Mouse (Mus musculus): ENCODE measurements at regions not wholly inside any gene's neighbourhood (a gene's known extent, or its start where the extent isn't known, plus 50 kb on each side); places are given as distances from the start of the nearest gene placed in this dataset.

DNA sequence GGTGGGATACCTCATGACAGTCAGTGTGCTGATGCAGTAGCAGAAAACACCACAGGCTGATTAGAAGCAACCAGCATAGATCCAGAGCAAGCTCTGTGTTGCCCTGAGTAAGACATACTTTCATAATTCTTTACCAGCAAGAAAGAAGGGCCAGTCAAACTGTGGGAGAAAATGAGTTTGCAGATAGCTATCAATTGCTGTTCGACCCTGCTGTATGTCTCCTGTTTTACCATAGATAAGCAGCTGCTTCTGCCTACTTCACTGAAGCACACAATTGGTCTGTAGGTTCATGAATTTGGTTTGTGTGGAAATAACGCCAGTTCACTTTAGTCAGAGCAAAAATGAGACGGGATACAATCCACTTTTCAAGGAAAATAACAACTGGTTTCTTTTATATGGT is 373.4 kb upstream of the Pbx1 start:
- TF ChIP-seq POLR2A (IDR thresholded peaks at IDR 0.05; ENCODE audit: low read depth, low read length): no peak
- no peak for TF ChIP-seq CTCF (conservative IDR thresholded peaks at IDR 0.05; ENCODE audit: insufficient read depth, insufficient read length, low read depth, low read length)
- no peak for DNase-seq
- H3K4me1 ChIP-seq (ENCODE audit: control insufficient read depth, insufficient read depth, low read length): 0 out of 2 replicates have a peak, but pooled peaks cover 2% of the 10 kb centered on the region
- H3K27me3 ChIP-seq (replicated peaks; ENCODE audit: control insufficient read depth, insufficient read depth, low read length): no peaks in the 10 kb centered on the region
- 85% methylated on average over 3 of the region's 3 CpGs for WGBS
- no peaks in the 10 kb centered on the region for H3K36me3 ChIP-seq (ENCODE audit: control insufficient read depth, insufficient read depth, low read length)
- no peak overlapping the region for H3K27ac ChIP-seq (ENCODE audit: insufficient read depth, low read depth, low read length)
- H3K4me3 ChIP-seq (ENCODE audit: insufficient read depth, low read depth, low read length): no peak overlapping the region

DNA sequence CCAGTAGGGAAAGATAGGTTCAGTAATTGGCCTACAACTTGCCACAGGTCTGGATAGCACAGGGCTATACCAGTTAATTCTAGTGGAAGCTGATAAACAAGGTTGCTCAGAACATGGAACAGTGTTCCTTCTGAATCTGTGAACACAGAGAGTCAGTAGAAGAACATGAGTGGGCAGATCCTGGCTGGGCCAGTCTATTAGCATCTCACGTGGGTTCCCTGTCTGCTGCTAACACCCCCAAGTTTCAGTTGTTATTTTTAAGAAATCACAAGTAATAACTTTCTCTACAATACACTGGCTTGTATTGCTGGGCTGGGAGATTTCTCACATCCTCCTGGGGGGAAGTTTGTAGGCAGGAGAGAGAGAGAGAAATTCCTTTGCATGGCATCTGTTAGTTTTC is 369.0 kb upstream of the Pbx1 start:
- WGBS: 85% methylated on average over 1 of the region's 1 CpGs
- H3K27me3 ChIP-seq (replicated peaks; ENCODE audit: control insufficient read depth, insufficient read depth, low read length): no peaks in the 10 kb centered on the region
- no peaks in the 10 kb centered on the region for H3K36me3 ChIP-seq (ENCODE audit: control insufficient read depth, insufficient read depth, low read length)
- H3K27ac ChIP-seq (ENCODE audit: insufficient read depth, low read depth, low read length): no peak overlapping the region
- no peaks in the 10 kb centered on the region for H3K4me1 ChIP-seq (ENCODE audit: control insufficient read depth, insufficient read depth, low read length)
- no peak for TF ChIP-seq POLR2A (IDR thresholded peaks at IDR 0.05; ENCODE audit: low read depth, low read length)
- no peak for TF ChIP-seq CTCF (conservative IDR thresholded peaks at IDR 0.05; ENCODE audit: insufficient read depth, insufficient read length, low read depth, low read length)
- no peak overlapping the region for H3K4me3 ChIP-seq (ENCODE audit: insufficient read depth, low read depth, low read length)
- DNase-seq: no peak

DNA sequence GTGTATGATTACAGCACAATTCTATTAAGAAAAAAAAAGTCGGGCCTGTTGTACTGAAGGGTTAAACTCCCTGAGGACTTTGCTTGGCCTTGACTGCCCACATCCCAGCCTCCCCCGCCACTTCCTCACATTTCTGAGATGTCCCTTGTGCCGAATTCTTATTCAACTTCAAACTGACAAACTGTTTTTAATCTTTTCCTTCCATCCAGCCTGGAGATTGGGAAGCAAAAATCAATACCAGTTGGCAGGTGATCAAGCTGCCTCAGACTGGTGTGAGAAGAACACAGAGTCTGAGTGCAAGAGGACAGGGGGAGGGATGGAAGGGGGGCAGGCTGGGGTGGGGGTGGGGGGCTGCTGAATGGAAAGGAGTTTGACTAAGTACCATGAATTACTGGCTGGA is 354.7 kb upstream of the Pbx1 start:
- H3K4me3 ChIP-seq (ENCODE audit: insufficient read depth, low read depth, low read length): no peak overlapping the region
- no peaks in the 10 kb centered on the region for H3K27me3 ChIP-seq (replicated peaks; ENCODE audit: control insufficient read depth, insufficient read depth, low read length)
- no peaks in the 10 kb centered on the region for H3K36me3 ChIP-seq (ENCODE audit: control insufficient read depth, insufficient read depth, low read length)
- DNase-seq: no peak
- WGBS: 40% methylated on average over 3 of the region's 3 CpGs
- no peaks in the 10 kb centered on the region for H3K4me1 ChIP-seq (ENCODE audit: control insufficient read depth, insufficient read depth, low read length)
- no peak for TF ChIP-seq POLR2A (IDR thresholded peaks at IDR 0.05; ENCODE audit: low read depth, low read length)
- no peak for TF ChIP-seq CTCF (conservative IDR thresholded peaks at IDR 0.05; ENCODE audit: insufficient read depth, insufficient read length, low read depth, low read length)
- H3K27ac ChIP-seq (ENCODE audit: insufficient read depth, low read depth, low read length): no peak overlapping the region

DNA sequence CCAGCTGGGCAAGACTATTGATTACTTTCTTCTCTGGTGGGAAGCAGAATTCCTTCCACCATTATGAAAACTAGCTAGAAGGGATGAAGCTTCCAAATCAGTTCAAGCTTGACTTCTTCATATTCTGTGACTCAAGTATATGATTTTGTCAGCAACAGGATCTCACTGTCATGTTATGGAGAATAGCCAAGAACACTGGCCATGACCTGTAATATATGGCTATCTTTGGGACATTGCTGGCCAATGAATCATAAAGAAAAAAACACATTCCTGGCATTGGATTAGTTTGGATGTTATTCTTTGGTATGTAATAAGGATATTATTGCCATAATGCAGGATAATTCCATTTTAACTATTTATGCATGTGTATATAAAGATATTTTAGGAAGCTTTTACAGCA is 351.8 kb upstream of the Pbx1 start:
- Histone ChIP-seq H3K27ac (ENCODE audit: insufficient read depth, low read depth, low read length) (no peak overlapping the region), H3K27me3 (replicated peaks; ENCODE audit: control insufficient read depth, insufficient read depth, low read length) (no peaks in the 10 kb centered on the region), H3K4me1 (ENCODE audit: control insufficient read depth, insufficient read depth, low read length) (no peaks in the 10 kb centered on the region), H3K36me3 (ENCODE audit: control insufficient read depth, insufficient read depth, low read length) (no peaks in the 10 kb centered on the region), H3K4me3 (ENCODE audit: insufficient read depth, low read depth, low read length) (no peak overlapping the region)
- no peak for DNase-seq
- no peak for TF ChIP-seq CTCF (conservative IDR thresholded peaks at IDR 0.05; ENCODE audit: insufficient read depth, insufficient read length, low read depth, low read length)
- no peak for TF ChIP-seq POLR2A (IDR thresholded peaks at IDR 0.05; ENCODE audit: low read depth, low read length)

DNA sequence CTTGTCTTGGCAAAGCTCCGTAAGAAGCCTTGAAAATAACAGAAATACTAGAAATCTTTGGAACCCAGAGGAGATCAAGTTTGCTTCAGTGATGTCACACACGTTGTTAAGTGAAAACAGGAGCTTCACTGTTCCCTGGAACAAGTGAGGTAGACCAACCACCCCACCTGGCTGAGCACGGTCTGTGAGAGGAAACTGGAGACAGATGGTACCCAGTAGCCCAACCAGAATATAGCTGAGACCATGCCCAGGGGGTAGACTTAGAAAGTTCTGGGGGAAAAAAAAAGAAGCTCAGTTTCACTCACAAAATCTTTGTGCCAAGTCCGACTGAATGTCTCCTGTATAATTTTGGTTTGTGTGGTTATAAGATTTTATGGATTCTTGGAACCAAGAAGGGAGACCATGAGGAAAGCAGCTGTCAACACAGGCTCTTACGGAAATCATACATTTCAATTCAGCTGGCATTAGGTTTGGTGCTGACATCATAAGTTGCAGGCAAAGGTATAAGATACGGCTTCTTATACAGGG is 332.4 kb upstream of the Pbx1 start:
- no peaks in the 10 kb centered on the region for H3K27me3 ChIP-seq (replicated peaks; ENCODE audit: control insufficient read depth, insufficient read depth, low read length)
- no peak overlapping the region for H3K4me3 ChIP-seq (ENCODE audit: insufficient read depth, low read depth, low read length)
- no peak for DNase-seq
- H3K4me1 ChIP-seq (ENCODE audit: control insufficient read depth, insufficient read depth, low read length): no peaks in the 10 kb centered on the region
- H3K27ac ChIP-seq (ENCODE audit: insufficient read depth, low read depth, low read length): no peak overlapping the region
- 90% methylated on average over 6 of the region's 6 CpGs for WGBS
- TF ChIP-seq POLR2A (IDR thresholded peaks at IDR 0.05; ENCODE audit: low read depth, low read length) (no peak), CTCF (conservative IDR thresholded peaks at IDR 0.05; ENCODE audit: insufficient read depth, insufficient read length, low read depth, low read length) (no peak)
- no peaks in the 10 kb centered on the region for H3K36me3 ChIP-seq (ENCODE audit: control insufficient read depth, insufficient read depth, low read length)

DNA sequence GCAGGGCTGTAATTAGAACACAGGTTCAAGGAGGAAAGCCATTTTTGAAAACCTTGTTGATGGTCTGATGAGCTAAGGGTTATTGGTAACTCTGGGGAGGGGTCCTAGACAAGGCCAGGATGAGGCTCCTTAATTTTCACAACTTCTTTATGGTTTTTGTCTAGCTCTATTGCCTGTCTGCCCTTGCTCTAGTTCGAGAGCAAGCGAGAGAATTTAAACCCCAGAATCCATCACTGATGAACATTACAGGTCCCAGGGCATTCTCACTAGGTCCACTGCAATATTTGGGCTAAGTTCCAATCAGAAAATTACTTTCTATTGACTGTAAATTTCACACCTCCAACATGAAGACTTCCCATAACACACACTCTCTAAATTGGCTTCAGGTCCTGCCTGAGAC is 329.0 kb upstream of the Pbx1 start:
- no peak for TF ChIP-seq CTCF (conservative IDR thresholded peaks at IDR 0.05; ENCODE audit: insufficient read depth, insufficient read length, low read depth, low read length)
- TF ChIP-seq POLR2A (IDR thresholded peaks at IDR 0.05; ENCODE audit: low read depth, low read length): no peak
- DNase-seq: no peak
- H3K27me3 ChIP-seq (replicated peaks; ENCODE audit: control insufficient read depth, insufficient read depth, low read length): no peaks in the 10 kb centered on the region
- H3K36me3 ChIP-seq (ENCODE audit: control insufficient read depth, insufficient read depth, low read length): no peaks in the 10 kb centered on the region
- H3K4me3 ChIP-seq (ENCODE audit: insufficient read depth, low read depth, low read length): no peak overlapping the region
- H3K27ac ChIP-seq (ENCODE audit: insufficient read depth, low read depth, low read length): no peak overlapping the region
- H3K4me1 ChIP-seq (ENCODE audit: control insufficient read depth, insufficient read depth, low read length): no peaks in the 10 kb centered on the region
- 85% methylated on average over 2 of the region's 2 CpGs for WGBS

DNA sequence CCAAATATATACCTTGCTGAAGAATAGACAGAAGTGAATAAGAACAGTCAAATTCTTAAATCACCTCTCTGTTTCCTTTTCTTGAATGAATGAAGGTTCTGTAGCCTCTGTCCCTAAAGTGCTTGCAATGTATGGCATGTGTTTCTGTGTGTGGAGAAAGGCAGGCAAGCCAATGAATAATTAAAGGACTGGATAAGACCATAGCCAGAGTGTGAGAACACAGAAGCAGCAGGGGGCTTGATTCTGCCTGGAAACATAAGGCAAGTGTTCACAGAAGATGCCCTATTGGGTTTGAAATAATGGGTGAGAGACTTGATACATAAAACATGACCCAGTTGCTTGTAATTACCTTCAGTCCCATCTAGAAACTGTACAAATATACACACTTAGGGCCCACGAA is 328.2 kb upstream of the Pbx1 start:
- 78% methylated on average over 1 of the region's 1 CpGs for WGBS
- H3K4me1 ChIP-seq (ENCODE audit: control insufficient read depth, insufficient read depth, low read length): no peaks in the 10 kb centered on the region
- DNase-seq: no peak
- H3K27me3 ChIP-seq (replicated peaks; ENCODE audit: control insufficient read depth, insufficient read depth, low read length): no peaks in the 10 kb centered on the region
- no peak overlapping the region for H3K4me3 ChIP-seq (ENCODE audit: insufficient read depth, low read depth, low read length)
- TF ChIP-seq POLR2A (IDR thresholded peaks at IDR 0.05; ENCODE audit: low read depth, low read length) (no peak), CTCF (conservative IDR thresholded peaks at IDR 0.05; ENCODE audit: insufficient read depth, insufficient read length, low read depth, low read length) (no peak)
- no peaks in the 10 kb centered on the region for H3K36me3 ChIP-seq (ENCODE audit: control insufficient read depth, insufficient read depth, low read length)
- no peak overlapping the region for H3K27ac ChIP-seq (ENCODE audit: insufficient read depth, low read depth, low read length)

DNA sequence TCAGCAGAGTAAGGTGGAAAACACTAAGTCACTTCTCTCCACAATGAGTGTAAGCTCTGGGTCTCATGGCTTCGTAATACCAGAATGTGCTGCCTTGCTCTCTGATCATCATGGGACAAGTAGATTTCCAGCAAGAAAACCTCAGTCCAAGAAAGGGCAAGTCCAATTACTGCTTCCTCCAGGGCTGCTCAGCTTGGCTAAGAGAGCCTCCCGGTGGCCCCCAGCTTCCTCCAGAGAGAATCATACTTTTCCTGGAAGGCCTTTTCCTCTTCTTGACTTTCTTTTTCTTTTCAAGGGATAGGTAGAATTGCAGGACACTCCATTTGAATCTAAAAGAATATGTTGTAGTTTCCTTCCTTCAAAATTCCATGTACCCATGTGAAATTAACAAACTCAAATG is 326.8 kb upstream of the Pbx1 start:
- no peak; the same call in 1 of the 2 replicates for TF ChIP-seq CTCF (conservative IDR thresholded peaks at IDR 0.05; ENCODE audit: insufficient read depth, insufficient read length, low read depth, low read length)
- no peak for TF ChIP-seq POLR2A (IDR thresholded peaks at IDR 0.05; ENCODE audit: low read depth, low read length)
- no peaks in the 10 kb centered on the region for H3K4me1 ChIP-seq (ENCODE audit: control insufficient read depth, insufficient read depth, low read length)
- no peak overlapping the region for H3K4me3 ChIP-seq (ENCODE audit: insufficient read depth, low read depth, low read length)
- 55% methylated on average over 2 of the region's 2 CpGs for WGBS
- H3K27ac ChIP-seq (ENCODE audit: insufficient read depth, low read depth, low read length): no peak overlapping the region
- no peaks in the 10 kb centered on the region; the same call in 1 of the 2 replicates for H3K27me3 ChIP-seq (replicated peaks; ENCODE audit: control insufficient read depth, insufficient read depth, low read length)
- H3K36me3 ChIP-seq (ENCODE audit: control insufficient read depth, insufficient read depth, low read length): no peaks in the 10 kb centered on the region
- DNase-seq: peak; percentile 13

All from kidney, adult 2 months (tissue).